Mouse (Mus musculus): ENCODE results near the gene Ehmt1. TPM values are rescaled to one million over a fixed set of nuclear protein-coding genes. Genes with fewer than 3 reads are reported as not detected.
"Not testable (repeated sequence)": the region's sequence is repeated elsewhere in the genome, so short reads cannot be mapped to it uniquely, and the experiment has no call there.

Gene Ehmt1
- total RNA-seq (2021) = 10 to 100 TPM; 74.8 to 75.6 TPM
- long read RNA-seq, experiment 1, full-length matches to known transcripts = 7 of 17 reads
- long read RNA-seq, experiment 1, partial matches to known transcripts = 6 of 17 reads
- long read RNA-seq, experiment 1, other reads (novel, unspliced or antisense) = 4 of 17 reads
- long read RNA-seq, experiment 2, full-length matches to known transcripts = 2 of 16 reads
- long read RNA-seq, experiment 2, partial matches to known transcripts = 7 of 16 reads
- long read RNA-seq, experiment 2, other reads (novel, unspliced or antisense) = 7 of 16 reads

- peak; percentile 91 to 95 for DNase-seq (ENCODE audit: low spot score in 2 of 2)
Measured at GRCm38 (mm10) chr2:24918930-24919838, at the start of gene Ehmt1. Gene Ehmt1, minus strand, starts transcription at chr2:24919614.

- peak; percentile 86 to 93 for DNase-seq (ENCODE audit: low spot score in 2 of 2)
Measured at GRCm38 (mm10) chr2:24962304-24963000, 43.0 kb upstream of the Ehmt1 start, which contains the start of gene Dph7. Gene Dph7, plus strand, starts transcription at chr2:24962400.

GRCm38 (mm10) chr2:24960910-24961309 lies 41.5 kb upstream of the Ehmt1 start:
- DNase-seq (ENCODE audit: low spot score in 2 of 2) = no peak

GRCm38 (mm10) chr2:24952537-24953055 lies 33.2 kb upstream of the Ehmt1 start:
- no peak for DNase-seq (ENCODE audit: low spot score in 2 of 2)

- no peak for DNase-seq (ENCODE audit: low spot score in 2 of 2)
Measured at GRCm38 (mm10) chr2:24950189-24950535, 30.7 kb upstream of the Ehmt1 start.

GRCm38 (mm10) chr2:24949421-24950188 lies 30.2 kb upstream of the Ehmt1 start, which contains the start of gene Zmynd19:
Gene Zmynd19, plus strand, starts transcription at chr2:24949792.
- DNase-seq (ENCODE audit: low spot score in 2 of 2) = peak; percentile 96 to 98

GRCm38 (mm10) chr2:24944304-24944703 lies 24.9 kb upstream of the Ehmt1 start:
- not testable (repeated sequence) for DNase-seq (ENCODE audit: low spot score in 2 of 2)

GRCm38 (mm10) chr2:24942092-24942491 lies 22.7 kb upstream of the Ehmt1 start:
- DNase-seq (ENCODE audit: low spot score in 2 of 2) = no peak

GRCm38 (mm10) chr2:24935057-24935796 lies 15.8 kb upstream of the Ehmt1 start, which contains the start of gene Arrdc1:
Gene Arrdc1, minus strand, starts transcription at chr2:24935252.
- DNase-seq (ENCODE audit: low spot score in 2 of 2) = peak; percentile 76 to 90

GRCm38 (mm10) chr2:24934441-24934963 lies 15.1 kb upstream of the Ehmt1 start:
- peak in 1 of 2 experiments; percentile 8 for DNase-seq (ENCODE audit: low spot score in 2 of 2)

- DNase-seq (ENCODE audit: low spot score in 2 of 2) = no peak
Measured at GRCm38 (mm10) chr2:24929593-24929992, 10.2 kb upstream of the Ehmt1 start.

- no peak for DNase-seq (ENCODE audit: low spot score in 2 of 2)
Measured at GRCm38 (mm10) chr2:24929119-24929518, 9.7 kb upstream of the Ehmt1 start.

GRCm38 (mm10) chr2:24927810-24928479 lies 8.5 kb upstream of the Ehmt1 start:
- DNase-seq (ENCODE audit: low spot score in 2 of 2) = no peak

- DNase-seq (ENCODE audit: low spot score in 2 of 2) = no peak
Measured at GRCm38 (mm10) chr2:24926965-24927358, 7.5 kb upstream of the Ehmt1 start.

- no peak for DNase-seq (ENCODE audit: low spot score in 2 of 2)
Measured at GRCm38 (mm10) chr2:24926345-24926964, 7.0 kb upstream of the Ehmt1 start.

- no peak for DNase-seq (ENCODE audit: low spot score in 2 of 2)
Measured at GRCm38 (mm10) chr2:24925284-24925683, 5.9 kb upstream of the Ehmt1 start.

GRCm38 (mm10) chr2:24923561-24923960 lies 4.1 kb upstream of the Ehmt1 start:
- DNase-seq (ENCODE audit: low spot score in 2 of 2) = no peak

GRCm38 (mm10) chr2:24919839-24920175 lies 393 bp upstream of the Ehmt1 start:
- DNase-seq (ENCODE audit: low spot score in 2 of 2) = no peak

- no peak for DNase-seq (ENCODE audit: low spot score in 2 of 2)
Measured at GRCm38 (mm10) chr2:24914762-24915161, 4.7 kb downstream of the Ehmt1 start.
